Mouse (Mus musculus) CH12.LX (cell line): ENCODE data around the gene Ankle1.

Experiments
- POLR2A ChIP-seq: IDR thresholded peaks from 2 replicates; pipeline ENCODE4 v1.6.1; 2011; ENCODE audit warnings: low read depth, mild to moderate bottlenecking, improper control_type of control experiment, low read length
- USF1 ChIP-seq: IDR thresholded peaks from 2 replicates; pipeline ENCODE4 v1.6.1; 2014; ENCODE audit warnings: low read depth, mild to moderate bottlenecking, inconsistent platforms, low read length, improper control_type of control experiment

DNA sequence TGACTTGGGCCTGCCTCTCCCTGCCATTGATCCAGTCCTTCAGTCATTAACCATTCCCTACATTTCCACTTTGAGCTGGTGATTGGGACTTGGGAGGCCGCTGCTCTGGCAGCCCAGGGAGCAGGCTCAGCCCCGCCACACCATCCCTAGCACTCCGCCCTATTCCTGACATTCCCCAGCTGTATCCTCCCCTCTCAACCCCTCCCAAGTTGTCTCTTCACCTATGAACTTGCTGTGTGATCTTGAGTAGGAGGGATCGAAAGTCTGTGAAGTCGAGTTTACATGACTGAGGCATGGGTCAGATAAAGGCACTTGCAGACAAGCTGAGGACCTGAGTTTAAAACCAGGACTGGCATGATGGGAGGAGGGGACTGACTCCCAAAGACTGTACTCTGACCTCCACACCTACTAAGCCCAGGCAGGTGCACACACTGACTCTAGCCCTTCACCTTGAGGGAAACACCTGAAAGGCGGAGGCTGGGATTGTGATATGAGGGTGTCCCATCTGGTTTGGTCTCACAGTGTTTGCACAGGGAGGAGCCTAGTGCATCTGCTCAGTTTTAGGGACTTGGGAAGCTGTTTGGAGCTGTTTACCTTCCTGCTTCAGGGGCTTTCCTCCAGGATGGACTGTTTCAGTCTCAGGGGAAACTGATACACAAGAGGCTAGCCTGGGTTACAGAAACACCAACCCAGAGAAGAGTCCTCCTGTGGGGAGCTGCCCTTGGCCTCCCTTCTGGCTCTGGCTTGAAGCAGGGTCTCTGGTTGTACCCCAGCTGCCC lies 2.5 kb upstream of the Ankle1 start:
- TF ChIP-seq USF1 (no peak), POLR2A (no peak)
